Mouse (Mus musculus): ENCODE measurements around the gene Olfr781. TPM values are rescaled to one million over a fixed set of nuclear protein-coding genes. Genes with fewer than 3 reads are reported as not detected.

Gene Olfr781
- polyA plus RNA-seq (2017; shearing (Covaris generic)) = not detected

DNA sequence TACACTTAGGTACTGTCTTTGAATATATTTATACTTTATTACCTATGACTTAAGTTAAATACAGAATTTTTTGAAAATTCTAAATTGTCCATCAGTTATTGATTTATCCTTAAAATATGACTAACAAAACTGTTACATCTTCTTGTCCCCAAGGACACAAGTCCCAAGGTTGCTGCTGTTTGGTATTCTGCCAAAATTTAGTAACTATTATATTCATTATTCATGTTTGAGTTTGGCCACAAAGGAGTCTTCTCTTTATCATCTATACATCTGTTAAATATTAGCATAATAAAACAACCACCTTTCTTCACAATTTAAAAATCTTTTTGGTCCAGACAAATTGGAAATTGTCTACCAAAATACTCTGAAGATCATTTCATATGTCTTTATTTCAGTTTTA, at the start of gene Olfr781:
Gene Olfr781 (plus strand): TSS at position 301 of the 400 bp plus-strand sequence.

DNA sequence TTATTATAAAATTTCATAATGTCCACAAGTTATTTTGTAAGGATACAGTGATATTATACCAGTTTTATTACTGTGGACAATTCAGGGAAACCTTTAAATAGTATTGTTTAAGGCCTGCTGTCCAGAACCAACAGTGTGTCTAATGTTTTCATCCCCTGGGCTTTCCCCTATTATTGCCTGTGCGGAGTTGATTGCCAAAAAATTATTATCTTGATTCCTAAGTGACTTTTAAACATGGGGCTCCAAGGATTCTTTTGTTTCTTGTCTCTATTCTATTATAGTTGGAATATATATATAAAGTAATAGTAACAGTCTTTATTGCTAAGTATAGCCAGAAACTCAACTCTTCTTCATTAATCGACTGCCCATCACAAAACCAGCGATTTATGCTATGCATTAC, 10.8 kb upstream of the Olfr781 start, which contains the start of gene Olfr780:
Gene Olfr780 (plus strand): TSS at position 301 of the 400 bp plus-strand sequence.

DNA sequence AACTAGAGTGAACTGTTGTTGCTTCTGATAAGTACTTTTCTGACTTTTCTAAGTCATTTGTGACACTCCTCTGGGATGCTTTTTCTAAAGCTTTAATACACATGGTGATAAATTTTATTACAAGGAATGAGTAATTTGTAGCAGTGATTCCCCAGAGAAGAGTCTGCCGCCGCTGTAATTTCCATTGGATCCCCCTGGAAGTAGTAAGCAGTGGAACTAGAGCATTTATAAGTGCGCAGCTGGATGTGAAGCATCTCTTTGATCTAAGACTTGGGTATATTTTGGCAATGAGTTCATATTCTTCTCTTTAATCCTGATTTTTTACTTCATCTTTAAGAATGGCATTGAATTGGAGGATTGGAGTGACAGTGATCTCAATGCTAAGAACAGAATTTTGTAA, 19.9 kb downstream of the Olfr781 start, which contains the start of gene Olfr782:
Gene Olfr782 (plus strand): TSS at position 301 of the 400 bp plus-strand sequence.

Other genes starting within 250 kb of the Olfr781 start
- not detected for gene Olfr767, start 245.9 kb upstream of the Olfr781 start, polyA plus RNA-seq (2017; shearing (Covaris generic))
- not detected for gene Olfr768, start 229.5 kb upstream of the Olfr781 start, polyA plus RNA-seq (2017; shearing (Covaris generic))
- not detected for gene Olfr769, start 211.0 kb upstream of the Olfr781 start, polyA plus RNA-seq (2017; shearing (Covaris generic))
- not detected for gene Olfr770, start 189.9 kb upstream of the Olfr781 start, polyA plus RNA-seq (2017; shearing (Covaris generic))
- not detected for gene Olfr771, start 164.1 kb upstream of the Olfr781 start, polyA plus RNA-seq (2017; shearing (Covaris generic))
- not detected for gene Olfr772, start 150.9 kb upstream of the Olfr781 start, polyA plus RNA-seq (2017; shearing (Covaris generic))
- gene Olfr773, start 141.4 kb upstream of the Olfr781 start, polyA plus RNA-seq (2017; shearing (Covaris generic)) = not detected
- gene Olfr774, start 92.7 kb upstream of the Olfr781 start, polyA plus RNA-seq (2017; shearing (Covaris generic)) = not detected
- gene Olfr775, start 80.4 kb upstream of the Olfr781 start, polyA plus RNA-seq (2017; shearing (Covaris generic)) = not detected
- gene Olfr776, start 69.7 kb upstream of the Olfr781 start, polyA plus RNA-seq (2017; shearing (Covaris generic)) = not detected
- not detected for gene Olfr777, start 57.4 kb upstream of the Olfr781 start, polyA plus RNA-seq (2017; shearing (Covaris generic))
- not detected for gene Olfr780, start 10.7 kb upstream of the Olfr781 start, polyA plus RNA-seq (2017; shearing (Covaris generic))
- gene Olfr782, start 20.0 kb downstream of the Olfr781 start, polyA plus RNA-seq (2017; shearing (Covaris generic)) = not detected
- gene Olfr784, start 55.2 kb downstream of the Olfr781 start, polyA plus RNA-seq (2017; shearing (Covaris generic)) = not detected
- gene Olfr785, start 76.6 kb downstream of the Olfr781 start, polyA plus RNA-seq (2017; shearing (Covaris generic)) = not detected
- gene Olfr786, start 98.5 kb downstream of the Olfr781 start, polyA plus RNA-seq (2017; shearing (Covaris generic)) = not detected
- 0.34 TPM for gene Olfr787, start 133.0 kb downstream of the Olfr781 start, polyA plus RNA-seq (2017; shearing (Covaris generic))
- not detected for gene Olfr788, start 142.1 kb downstream of the Olfr781 start, polyA plus RNA-seq (2017; shearing (Covaris generic))
- not detected for gene Olfr789, start 155.9 kb downstream of the Olfr781 start, polyA plus RNA-seq (2017; shearing (Covaris generic))
- gene Olfr790, start 169.6 kb downstream of the Olfr781 start, polyA plus RNA-seq (2017; shearing (Covaris generic)) = not detected
- gene Olfr791, start 192.9 kb downstream of the Olfr781 start, polyA plus RNA-seq (2017; shearing (Covaris generic)) = not detected
- gene Olfr792, start 210.3 kb downstream of the Olfr781 start, polyA plus RNA-seq (2017; shearing (Covaris generic)) = not detected
- not detected for gene Olfr794, start 238.8 kb downstream of the Olfr781 start, polyA plus RNA-seq (2017; shearing (Covaris generic))